Mouse (Mus musculus) thymus, postnatal 0 days (tissue): ENCODE measurements around the gene Trim13. TPM values are rescaled to one million over a fixed set of nuclear protein-coding genes. Genes with fewer than 3 reads are reported as not detected.
A peak's percentile ranks its signal among the peaks of the same experiment; 100 is the strongest.

Experiments used
- DNase-seq: peaks from one replicate; pipeline ENCODE4 v3.0.0-alpha.2; 2015; ENCODE audit warnings: low spot score
- microRNA counts: library from miRNA; unstranded; fragments of <30 nt; microRNA quantifications from one replicate; lab custom pipeline; 2015
- microRNA-seq: library from miRNA; unstranded; fragments of <30 nt; microRNA quantifications from one replicate; pipeline ENCODE4, GENCODE M21; 2016; ENCODE audit warnings: borderline number of aligned reads
- polyA plus RNA-seq: library from polyadenylated mRNA; unstranded; fragments of >200 nt; fragmentation: Nextera tagmentation; extraction: Ambion mirVana; gene quantifications from 2 replicates; pipeline ENCODE4 v1.2.1, GENCODE M21; 2015

The Trim13 gene
- polyA plus RNA-seq, 1 experiment from 2014 or later: 18.2 TPM

DNA sequence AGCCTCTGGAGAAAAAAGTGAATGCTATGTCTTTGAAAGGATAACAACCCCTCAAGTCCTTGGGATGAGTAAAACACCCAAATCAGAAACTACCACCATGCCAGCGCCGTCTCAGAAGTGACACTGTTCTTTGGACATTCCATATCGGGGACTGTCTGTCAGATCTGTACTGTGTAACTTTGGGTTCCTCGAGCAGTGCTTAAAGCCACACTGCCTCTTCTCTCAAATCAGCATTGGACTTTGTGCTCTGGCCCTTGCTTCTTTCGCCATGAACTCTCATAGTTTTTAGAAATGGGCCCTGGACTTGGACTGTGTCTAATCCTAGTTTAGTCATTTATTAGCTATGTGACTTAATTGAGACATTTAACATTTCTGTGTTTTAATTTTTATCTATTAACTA, 13.7 kb downstream of the Trim13 start:
- DNase-seq: no peak

DNA sequence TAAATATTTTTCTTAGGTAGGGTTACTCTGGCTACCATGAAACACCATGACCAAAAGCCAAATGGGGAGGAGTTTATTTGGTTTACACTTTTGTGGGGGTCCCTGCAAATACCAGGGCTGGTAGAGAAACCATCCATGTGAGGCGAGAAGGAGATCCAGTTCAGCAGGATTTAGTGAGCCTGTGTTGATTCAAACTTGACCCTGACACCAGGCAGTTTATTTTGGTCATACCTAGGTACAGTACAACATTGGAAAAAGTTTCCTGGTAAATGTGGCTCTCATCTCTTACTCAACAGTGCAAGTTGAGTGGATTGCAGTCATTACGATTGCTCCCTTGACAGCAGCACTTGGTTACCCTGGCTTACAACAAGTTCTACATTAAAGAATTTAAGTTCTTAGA, 15.3 kb downstream of the Trim13 start:
- no peak for DNase-seq

- no peak for DNase-seq
Measured at GRCm38 (mm10) chr14:61620371-61620770, 22.3 kb downstream of the Trim13 start.

- DNase-seq: no peak
Measured at GRCm38 (mm10) chr14:61635969-61636368, 37.9 kb downstream of the Trim13 start.

- DNase-seq: no peak
Measured at GRCm38 (mm10) chr14:61642668-61643067, 44.6 kb downstream of the Trim13 start.

- no peak for DNase-seq
Measured at GRCm38 (mm10) chr14:61645547-61645946, 47.5 kb downstream of the Trim13 start.

- DNase-seq: peak; percentile 44
Measured at GRCm38 (mm10) chr14:61647182-61647880, 49.3 kb downstream of the Trim13 start.

DNA sequence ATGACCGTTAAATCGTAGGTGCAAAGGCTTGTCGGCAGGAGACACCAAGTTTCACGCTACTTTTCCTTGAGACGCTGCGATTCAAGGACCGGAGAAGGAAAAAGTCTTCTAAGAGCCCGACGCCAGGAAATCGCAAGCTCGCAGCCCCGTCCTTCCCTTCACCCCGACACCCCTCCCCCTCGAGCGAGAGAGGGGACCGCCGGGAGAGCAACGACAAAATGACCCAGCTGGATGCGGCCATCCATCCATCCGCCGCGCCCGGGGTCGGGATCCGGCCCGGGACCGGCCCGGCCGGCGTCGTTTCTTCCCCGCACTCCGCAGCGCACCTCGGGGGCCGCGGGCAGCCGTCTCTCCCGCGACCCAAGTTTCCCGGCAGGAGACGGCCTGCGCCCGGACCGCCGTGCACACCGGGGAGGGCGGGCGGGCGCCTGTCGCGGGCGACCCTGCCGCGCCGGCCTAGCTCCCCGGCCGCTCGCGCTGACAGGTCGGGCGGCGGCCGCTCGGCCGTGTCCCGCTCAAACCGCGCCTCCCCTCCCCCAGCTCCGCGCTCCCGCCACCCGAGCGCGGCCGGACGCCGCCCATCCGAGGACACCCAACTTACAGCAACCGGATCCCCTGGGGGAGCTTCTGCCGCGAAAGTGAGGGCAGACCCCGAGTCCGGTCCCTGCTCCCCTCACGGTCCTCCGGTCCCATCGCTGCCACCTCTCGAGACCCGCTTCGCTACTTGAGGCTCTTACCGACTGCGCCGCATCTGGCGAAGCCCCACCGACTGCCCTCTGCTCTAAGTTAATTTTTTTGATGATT, 50.0 kb downstream of the Trim13 start:
- DNase-seq: peak; percentile 62

DNA sequence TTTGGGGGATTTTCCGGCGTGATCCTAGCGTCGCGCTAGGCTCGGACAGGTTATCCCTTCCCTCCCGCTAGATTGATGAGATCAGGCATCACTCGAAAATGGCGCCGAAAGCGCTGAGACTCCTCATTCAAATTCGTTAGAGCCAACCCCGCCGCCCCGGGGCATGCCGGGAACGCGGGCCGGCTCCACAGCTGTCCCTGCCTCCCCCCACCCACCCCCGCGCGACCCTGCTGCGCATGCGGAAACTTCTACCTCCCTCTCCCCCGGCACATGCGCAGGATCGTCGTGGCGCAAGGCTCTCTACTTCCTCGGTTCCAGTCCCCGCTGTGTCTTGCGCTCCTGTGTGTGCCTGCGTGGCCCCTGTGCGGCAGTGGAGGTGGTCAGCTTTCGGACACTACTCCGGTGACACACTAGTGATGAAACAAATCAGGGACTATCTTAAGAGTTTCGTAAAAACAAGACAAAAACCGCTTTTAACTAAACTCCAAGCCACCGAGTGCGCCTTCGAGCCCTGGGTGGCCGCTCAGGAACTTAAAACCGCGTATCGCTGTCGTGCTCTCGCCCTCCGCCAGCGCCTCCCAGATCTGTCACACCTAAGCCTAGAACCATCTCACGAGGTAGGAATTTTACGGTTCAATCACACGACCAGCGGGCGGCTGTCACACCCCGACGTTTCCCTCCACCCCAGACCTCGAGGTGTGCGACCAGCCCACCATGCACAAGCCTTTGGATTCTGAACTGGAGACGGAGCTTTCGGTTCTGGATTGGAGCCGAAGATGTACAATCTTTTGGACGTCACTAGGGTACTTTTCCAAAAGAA, 50.8 kb downstream of the Trim13 start:
- DNase-seq: peak; percentile 98

GRCm38 (mm10) chr14:61650291-61650960, 52.4 kb downstream of the Trim13 start:
- peak; percentile 61 for DNase-seq

MicroRNA genes within 50 kb of the gene (microRNA counts, 519-probe panel; counts per million panel counts)
- microRNA mmu-miR-15a (lab: Ali Mortazavi, UCI) (9,709 counts per million, percentile 99 among the panel's probes with 10 or more counts), microRNA mmu-miR-16 (lab: Ali Mortazavi, UCI) (10,753 counts per million, percentile 100 among the panel's probes with 10 or more counts)

Small RNA genes within 50 kb of the gene (microRNA-seq; reads per million reads assigned to microRNA genes)
- gene Mir15a (19,104 reads per million, percentile 96 among the genes with 10 or more reads in this experiment), gene Mir16-1 (19,221 reads per million, percentile 96 among the genes with 10 or more reads in this experiment)

Other genes with a start within 250 kb of the Trim13 start
- gene Ebpl, start 237.8 kb upstream of the Trim13 start, polyA plus RNA-seq: 6.7 TPM in 2 replicates
- gene Kpna3, start 158.4 kb upstream of the Trim13 start, polyA plus RNA-seq: 43.7 and 48.1 TPM in 2 replicates
- 33.9 and 35.5 TPM in 2 replicates for gene Spryd7, start 41.4 kb upstream of the Trim13 start, polyA plus RNA-seq
- gene Kcnrg, start 9.2 kb downstream of the Trim13 start, polyA plus RNA-seq: 0.91 and 1.3 TPM in 2 replicates